Mouse (Mus musculus): ENCODE measurements around the gene Ksr1. TPM values are rescaled to one million over a fixed set of nuclear protein-coding genes. Genes with fewer than 3 reads are reported as not detected.

The Ksr1 gene
- total and polyA plus RNA-seq, 3 experiments, result 22.5 to 73.1 (median 61.2) TPM

DNA sequence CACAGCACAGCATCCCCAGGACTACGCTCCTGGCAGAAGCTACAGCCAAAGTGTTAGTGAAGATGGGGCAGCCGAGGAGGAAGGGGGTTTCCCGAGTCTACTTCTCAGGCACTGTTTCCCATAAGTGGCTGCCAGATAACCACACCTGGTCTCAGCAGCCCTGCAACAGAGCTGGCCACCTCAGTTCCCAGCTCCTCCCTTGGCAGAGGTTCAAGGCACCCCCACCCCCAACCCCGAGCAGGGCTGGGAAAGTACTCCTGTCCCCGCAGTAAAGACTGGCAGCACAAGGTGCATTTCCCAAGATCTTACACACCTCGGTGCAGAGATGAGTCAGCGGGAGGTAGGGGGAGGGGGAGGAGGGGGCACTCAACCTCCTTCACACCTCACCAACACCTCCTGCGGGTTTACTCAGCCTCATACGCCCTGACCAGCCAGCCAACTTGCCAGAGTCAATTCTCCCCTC lies 14.2 kb downstream of the Ksr1 start:
- Histone ChIP-seq H3K36me3 (replicated peaks in 1 of 2; ENCODE audit: control insufficient read depth in 1 of 2, insufficient read depth in 1 of 2, low read length in 1 of 2) (peaks cover 3 to 45% of the 10 kb centered on the region in 2 experiments), H3K4me2 (ENCODE audit: insufficient read depth, low read depth, poor library complexity, severe bottlenecking) (peak overlapping the region; percentile 62), H3K9ac (ENCODE audit: insufficient read depth, low read depth) (peak overlapping the region; percentile 6; the same call in 1 of the 2 replicates), H3K4me3 (replicated peaks in 1 of 3; ENCODE audit: low read depth in 2 of 3, low read length in 2 of 3, poor library complexity in 1 of 3) (peak overlapping the region in 2 of 3 experiments; percentile 1 to 70), H3K27me3 (replicated peaks) (no peaks in the 10 kb centered on the region), H3K4me1 (ENCODE audit: control insufficient read depth in 1 of 2, insufficient read depth in 2 of 2) (peaks cover 53 to 95% of the 10 kb centered on the region in 2 experiments), H3K79me2 (replicated peaks; ENCODE audit: control insufficient read depth, extremely low read depth, insufficient read depth, poor library complexity, severe bottlenecking) (peaks cover 86% of the 10 kb centered on the region), H3K27ac (ENCODE audit: insufficient read depth, low read depth) (peak overlapping the region; percentile 99), H3K9me3 (replicated peaks; ENCODE audit: low read length) (peaks cover 18% of the 10 kb centered on the region)
- dilution Hi-C loops (cut with MboI; ENCODE audit: extremely low pct_ligation_motif_present, extremely low pct_unique_long_range_greater_than_20kb, low sequenced_read_pairs) (no loop called here), in situ Hi-C loops (cut with MboI; ENCODE audit: low pct_ligation_motif_present, low pct_unique_long_range_greater_than_20kb, low sequenced_read_pairs) (no loop called here)
- DNase-seq (ENCODE audit: extremely low read depth), result peak; percentile 95
- TF ChIP-seq MEF2A (IDR thresholded peaks at IDR 0.05; ENCODE audit: borderline replicate concordance, low read depth, low read length) (peak; percentile 90), USF1 (IDR thresholded peaks at IDR 0.05; ENCODE audit: low read depth, low read length) (no peak), ZMIZ1 (IDR thresholded peaks at IDR 0.05; ENCODE audit: low read depth, low read length) (peak; percentile 86), KAT2A (IDR thresholded peaks at IDR 0.05; ENCODE audit: insufficient replicate concordance, low read length) (0 out of 2 replicates have a peak, but pooled peaks have one; percentile 59), RCOR1 (conservative IDR thresholded peaks at IDR 0.05; ENCODE audit: low read depth, low read length) (peak; percentile 90), RAD21 (IDR thresholded peaks at IDR 0.05; ENCODE audit: low read depth, low read length) (peak; percentile 18), TCF12 (IDR thresholded peaks at IDR 0.05; ENCODE audit: low read depth, low read length) (peak; percentile 99), MXI1 (IDR thresholded peaks at IDR 0.05; ENCODE audit: low read depth, low read length) (peak; percentile 76; the same call in 1 of the 2 replicates), ETS1 (conservative IDR thresholded peaks at IDR 0.05; ENCODE audit: low read depth, low read length) (peak; percentile 97), HCFC1 (IDR thresholded peaks at IDR 0.05; ENCODE audit: low read depth, low read length) (peak; percentile 40), ZNF384 (IDR thresholded peaks at IDR 0.05; ENCODE audit: low read depth, low read length) (0 out of 2 replicates have a peak, but pooled peaks have one; percentile 8), NELFE (IDR thresholded peaks at IDR 0.05; ENCODE audit: low read depth, low read length) (no peak), CHD1 (IDR thresholded peaks at IDR 0.05; ENCODE audit: low read depth, low read length) (peak; percentile 65; the same call in 1 of the 2 replicates), ZKSCAN1 (IDR thresholded peaks at IDR 0.05; ENCODE audit: borderline replicate concordance, low read depth, low read length) (no peak; the same call in 1 of the 2 replicates), ZC3H11A (IDR thresholded peaks at IDR 0.05; ENCODE audit: low read depth, low read length) (no peak), POLR2AphosphoS2 (IDR thresholded peaks at IDR 0.05; ENCODE audit: low read depth, low read length) (peak; percentile 87; the same call in 1 of the 2 replicates), SIN3A (IDR thresholded peaks at IDR 0.05; ENCODE audit: low read length) (peak; percentile 78; the same call in 1 of the 2 replicates), NRF1 (IDR thresholded peaks at IDR 0.05; ENCODE audit: low read depth, low read length) (peak; percentile 38; the same call in 1 of the 2 replicates), MYC (IDR thresholded peaks at IDR 0.05; ENCODE audit: low read depth, low read length) (peak; percentile 84), POLR2A (IDR thresholded peaks at IDR 0.05; ENCODE audit: low read depth, low read length) (peak; percentile 51), IRF4 (IDR thresholded peaks at IDR 0.05; ENCODE audit: low read depth, low read length) (peak; percentile 99), PAX5 (IDR thresholded peaks at IDR 0.05; ENCODE audit: low read length) (no peak), JUND (conservative IDR thresholded peaks at IDR 0.05; ENCODE audit: low read depth, low read length) (peak; percentile 89), CTCF (conservative IDR thresholded peaks at IDR 0.05 in 1 of 2, IDR thresholded peaks at IDR 0.05 in 1 of 2; ENCODE audit: low read depth in 2 of 2, low read length in 2 of 2) (peak in 1 of 2 experiments; percentile 5; a peak in 1 of 4 replicates), CHD2 (IDR thresholded peaks at IDR 0.05; ENCODE audit: low read length) (peak; percentile 97), UBTF (IDR thresholded peaks at IDR 0.05; ENCODE audit: low read depth, low read length) (peak; percentile 42; the same call in 1 of the 2 replicates), MAZ (IDR thresholded peaks at IDR 0.05; ENCODE audit: low read depth, low read length) (peak; percentile 99), SMC3 (IDR thresholded peaks at IDR 0.05; ENCODE audit: low read depth, low read length) (peak; percentile 51), TBP (conservative IDR thresholded peaks at IDR 0.05; ENCODE audit: low read depth, low read length) (no peak), USF2 (conservative IDR thresholded peaks at IDR 0.05; ENCODE audit: low read depth, low read length) (no peak), GABPA (IDR thresholded peaks at IDR 0.05; ENCODE audit: insufficient replicate concordance, low read depth, low read length) (no peak), E2F4 (IDR thresholded peaks at IDR 0.05; ENCODE audit: insufficient replicate concordance, low read depth, low read length) (no peak; the same call in 1 of the 2 replicates), BHLHE40 (IDR thresholded peaks at IDR 0.05; ENCODE audit: low read depth, low read length) (peak; percentile 91), JUN (IDR thresholded peaks at IDR 0.05; ENCODE audit: insufficient read depth, low read depth, low read length) (peak; percentile 83), MAFK (IDR thresholded peaks at IDR 0.05; ENCODE audit: insufficient replicate concordance, low read length) (peak; percentile 57; the same call in 1 of the 2 replicates), MAX (IDR thresholded peaks at IDR 0.05; ENCODE audit: low read length) (no peak), EP300 (IDR thresholded peaks at IDR 0.05; ENCODE audit: low read length) (peak; percentile 93), ELF1 (IDR thresholded peaks at IDR 0.05; ENCODE audit: low read depth, low read length) (peak; percentile 62; the same call in 1 of the 2 replicates)
